Comparison of ENCODE assay signal across 7 mouse cellular contexts in the genomic region with DNA sequence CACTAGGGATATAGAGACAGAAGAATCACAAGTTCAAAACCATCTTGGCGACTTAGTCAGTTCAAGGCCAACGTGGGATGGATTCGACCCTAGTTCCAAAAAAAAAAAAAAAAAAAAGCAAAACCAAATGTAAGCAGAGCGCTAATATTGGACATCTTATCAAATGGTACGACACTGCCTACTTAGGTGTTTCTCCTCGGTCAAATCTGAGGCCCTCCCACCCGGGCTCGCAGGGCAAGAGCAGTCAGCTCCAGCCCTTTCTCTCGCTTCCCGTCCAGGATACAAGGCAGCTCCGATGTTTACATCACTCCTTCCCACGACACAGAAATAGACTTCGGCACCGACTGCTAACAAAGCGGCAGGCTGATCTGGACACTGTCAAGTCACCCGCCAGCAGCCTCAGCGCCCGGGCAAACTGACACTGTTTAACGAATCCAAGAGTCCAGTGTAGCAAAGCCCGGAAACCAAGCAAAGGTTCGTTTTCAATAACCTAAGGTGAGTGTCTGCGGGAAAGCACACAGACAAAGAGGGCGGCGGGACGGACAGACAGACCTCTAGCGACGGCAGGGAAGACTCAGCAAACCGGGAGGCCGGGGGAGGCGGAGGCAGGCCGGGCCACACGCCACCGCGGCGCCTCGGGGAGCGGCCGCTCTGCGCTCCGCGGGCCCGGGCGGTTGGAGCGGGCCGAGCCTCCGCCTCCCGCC. TPM values are rescaled to one million over a fixed set of nuclear protein-coding genes. Genes with fewer than 3 reads are reported as not detected.
DNase-seq lines count a peak whose midpoint lies in the region; ATAC-seq and TF ChIP-seq lines count a peak whose summit lies in the region.

No protein-coding gene starts in this region.

- dilution Hi-C loops in CH12.LX (cut with MboI; ENCODE audit: extremely low pct_ligation_motif_present, extremely low pct_unique_long_range_greater_than_20kb, low sequenced_read_pairs), result no loop called here

- peak overlapping the region; percentile 82 for H3K9ac ChIP-seq in CH12.LX (ENCODE audit: insufficient read depth, low read depth)
- H3K9ac ChIP-seq in hindbrain, embryonic 11.5 days (ENCODE audit: low read depth, low read length), result peak overlapping the region; percentile 77
- H3K9ac ChIP-seq in limb, embryonic 15.5 days, result peak overlapping the region; percentile 58
- H3K9ac ChIP-seq in midbrain, embryonic 13.5 days (replicated peaks), result peak overlapping the region; percentile 88

- peaks cover 7% of the 10 kb centered on the region for H3K9me3 ChIP-seq in CH12.LX (replicated peaks; ENCODE audit: low read length)
- H3K9me3 ChIP-seq in hindbrain, embryonic 11.5 days (ENCODE audit: control insufficient read depth, low read length), result peaks cover 4% of the 10 kb centered on the region; the same call in 1 of the 2 replicates
- no peaks in the 10 kb centered on the region for H3K9me3 ChIP-seq in limb, embryonic 15.5 days
- peaks cover 6% of the 10 kb centered on the region; the same call in 1 of the 2 replicates for H3K9me3 ChIP-seq in midbrain, embryonic 13.5 days

- WGBS in hindbrain, embryonic 11.5 days, result 4% methylated on average over 45 of the region's 47 CpGs
- 2% methylated on average over 36 of the region's 47 CpGs for WGBS in limb, embryonic 15.5 days
- 2% methylated on average over 43 of the region's 47 CpGs for WGBS in midbrain, embryonic 13.5 days

- peak overlapping the region; percentile 82 for H3K4me2 ChIP-seq in CH12.LX (ENCODE audit: insufficient read depth, low read depth, poor library complexity, severe bottlenecking)
- H3K4me2 ChIP-seq in hindbrain, embryonic 11.5 days (replicated peaks; ENCODE audit: low read depth, low read length), result peak overlapping the region; percentile 50
- H3K4me2 ChIP-seq in limb, embryonic 15.5 days, result peak overlapping the region; percentile 73
- H3K4me2 ChIP-seq in midbrain, embryonic 13.5 days (replicated peaks), result peak overlapping the region; percentile 69

- peak overlapping the region; percentile 62 to 98 (median 83) for H3K4me3 ChIP-seq in CH12.LX (replicated peaks in 1 of 3; ENCODE audit: low read depth in 2 of 3, low read length in 2 of 3, poor library complexity in 1 of 3)
- H3K4me3 ChIP-seq in hindbrain, embryonic 11.5 days (ENCODE audit: low read depth, low read length), result peak overlapping the region; percentile 82
- peak overlapping the region; percentile 68 for H3K4me3 ChIP-seq in limb, embryonic 15.5 days
- peak overlapping the region; percentile 89 for H3K4me3 ChIP-seq in midbrain, embryonic 13.5 days (replicated peaks)

- TF ChIP-seq POLR2A in CH12.LX (IDR thresholded peaks at IDR 0.05; ENCODE audit: low read depth, low read length), result no peak

- no peak for TF ChIP-seq CTCF in CH12.LX (conservative IDR thresholded peaks at IDR 0.05 in 1 of 2, IDR thresholded peaks at IDR 0.05 in 1 of 2; ENCODE audit: low read depth in 2 of 2, low read length in 2 of 2)

- TF ChIP-seq EP300 in CH12.LX (IDR thresholded peaks at IDR 0.05; ENCODE audit: low read length), result no peak

- TF ChIP-seq RAD21 in CH12.LX (IDR thresholded peaks at IDR 0.05; ENCODE audit: low read depth, low read length), result no peak

- H3K36me3 ChIP-seq in CH12.LX (replicated peaks in 1 of 2; ENCODE audit: control insufficient read depth in 1 of 2, insufficient read depth in 1 of 2, low read length in 1 of 2), result peaks cover 23 to 31% of the 10 kb centered on the region in 2 experiments
- H3K36me3 ChIP-seq in hindbrain, embryonic 11.5 days (ENCODE audit: control insufficient read depth, insufficient read depth, low read length), result 0 out of 2 replicates have a peak, but pooled peaks cover 7% of the 10 kb centered on the region
- peaks cover 25% of the 10 kb centered on the region for H3K36me3 ChIP-seq in limb, embryonic 15.5 days
- H3K36me3 ChIP-seq in midbrain, embryonic 13.5 days, result peaks cover 33% of the 10 kb centered on the region

- H3K79me2 ChIP-seq in CH12.LX (replicated peaks; ENCODE audit: control insufficient read depth, extremely low read depth, insufficient read depth, poor library complexity, severe bottlenecking), result peaks cover 19% of the 10 kb centered on the region

- H3K27me3 ChIP-seq in CH12.LX (replicated peaks), result no peaks in the 10 kb centered on the region
- H3K27me3 ChIP-seq in hindbrain, embryonic 11.5 days (ENCODE audit: control insufficient read depth, insufficient read depth, low read length), result no peaks in the 10 kb centered on the region
- H3K27me3 ChIP-seq in limb, embryonic 15.5 days, result no peaks in the 10 kb centered on the region
- H3K27me3 ChIP-seq in midbrain, embryonic 13.5 days, result peaks cover 5% of the 10 kb centered on the region; the same call in 1 of the 2 replicates

- H3K4me1 ChIP-seq in CH12.LX (ENCODE audit: control insufficient read depth in 1 of 2, insufficient read depth in 2 of 2), result peaks cover 11 to 38% of the 10 kb centered on the region in 2 experiments
- no peaks in the 10 kb centered on the region for H3K4me1 ChIP-seq in hindbrain, embryonic 11.5 days (replicated peaks; ENCODE audit: control insufficient read depth, insufficient read depth, low read length)
- H3K4me1 ChIP-seq in limb, embryonic 15.5 days, result peaks cover 29% of the 10 kb centered on the region
- H3K4me1 ChIP-seq in midbrain, embryonic 13.5 days (replicated peaks), result peaks cover 35% of the 10 kb centered on the region

- in situ Hi-C loops in CH12.LX (cut with MboI; ENCODE audit: low pct_ligation_motif_present, low pct_unique_long_range_greater_than_20kb, low sequenced_read_pairs), result loop anchor here (5.0 kb wide), 1 partner anchor 88 kb away; no protein-coding TSS in a partner anchor

- peak; percentile 77 for ATAC-seq in erythroid progenitor cell, adult 5-6 weeks (replicated peaks; ENCODE audit: low FRiP score, poor library complexity, severe bottlenecking)
- peak; percentile 75 for ATAC-seq in hindbrain, embryonic 11.5 days (ENCODE audit: low FRiP score)
- ATAC-seq in limb, embryonic 15.5 days (ENCODE audit: insufficient number of reproducible peaks, low FRiP score, low TSS enrichment, low read depth), result peak; percentile 16
- ATAC-seq in midbrain, embryonic 13.5 days, result peak; percentile 80

- H3K27ac ChIP-seq in CH12.LX (ENCODE audit: insufficient read depth, low read depth), result peak overlapping the region; percentile 85
- H3K27ac ChIP-seq in hindbrain, embryonic 11.5 days (ENCODE audit: low read depth, low read length), result peak overlapping the region; percentile 79
- peak overlapping the region; percentile 82 for H3K27ac ChIP-seq in limb, embryonic 15.5 days
- peak overlapping the region; percentile 89 for H3K27ac ChIP-seq in midbrain, embryonic 13.5 days

- peak; percentile 35 for DNase-seq in CH12.LX (ENCODE audit: extremely low read depth)
- peak; percentile 69 for DNase-seq in Muller cell, postnatal 12 days (ENCODE audit: inconsistent ontology term)
- peak; percentile 75 for DNase-seq in hindbrain, embryonic 11.5 days (ENCODE audit: low spot score)
- peak; percentile 64 for DNase-seq in testis, postnatal 14 days (ENCODE audit: low spot score)

TF ChIP-seq in CH12.LX, 34 proteins besides CTCF, POLR2A, EP300 and RAD21:
- TF ChIP-seq JUN (IDR thresholded peaks at IDR 0.05; ENCODE audit: insufficient read depth, low read depth, low read length) (no peak), TBP (conservative IDR thresholded peaks at IDR 0.05; ENCODE audit: low read depth, low read length) (no peak), BHLHE40 (IDR thresholded peaks at IDR 0.05; ENCODE audit: low read depth, low read length) (no peak), ETS1 (conservative IDR thresholded peaks at IDR 0.05; ENCODE audit: low read depth, low read length) (no peak), ZMIZ1 (IDR thresholded peaks at IDR 0.05; ENCODE audit: low read depth, low read length) (no peak), USF1 (IDR thresholded peaks at IDR 0.05; ENCODE audit: low read depth, low read length) (no peak), UBTF (IDR thresholded peaks at IDR 0.05; ENCODE audit: low read depth, low read length) (peak; percentile 86), RCOR1 (conservative IDR thresholded peaks at IDR 0.05; ENCODE audit: low read depth, low read length) (no peak), E2F4 (IDR thresholded peaks at IDR 0.05; ENCODE audit: insufficient replicate concordance, low read depth, low read length) (no peak), ELF1 (IDR thresholded peaks at IDR 0.05; ENCODE audit: low read depth, low read length) (no peak), TCF12 (IDR thresholded peaks at IDR 0.05; ENCODE audit: low read depth, low read length) (no peak), MAFK (IDR thresholded peaks at IDR 0.05; ENCODE audit: insufficient replicate concordance, low read length) (no peak), CHD2 (IDR thresholded peaks at IDR 0.05; ENCODE audit: low read length) (no peak), NELFE (IDR thresholded peaks at IDR 0.05; ENCODE audit: low read depth, low read length) (peak; percentile 3; the same call in 1 of the 2 replicates)

RNA-seq across cellular contexts. Expression of gene Trafd1, which starts 0.5 kb away (rescaled TPM):
- total RNA-seq in CH12.LX (2012; rRNA removed) (41.8 and 42.3 TPM in 2 replicates), CH12.LX (2014; rRNA removed) (31.7 and 34.0 TPM in 2 replicates)
- polyA plus RNA-seq in CH12.LX (2012; ENCODE audit: insufficient read length, low read depth), result 52.8 and 52.9 TPM in 2 replicates
- total RNA-seq in erythroid progenitor cell, adult 5-6 weeks (2015; ENCODE audit: low replicate concordance), result 23.1 and 29.3 TPM in 2 replicates
- total RNA-seq in erythroid progenitor cell, adult 5-6 weeks (2017; ENCODE audit: low replicate concordance), result 11.1 and 21.4 TPM in 2 replicates
- 76.7 and 84.7 TPM in 2 replicates for polyA plus RNA-seq in hindbrain, embryonic 11.5 days (2014; fragmentation: Nextera tagmentation; extraction: Ambion mirVana)
- polyA plus RNA-seq in limb, embryonic 15.5 days (2015; fragmentation: Nextera tagmentation; extraction: Ambion mirVana), result 74.4 and 75.9 TPM in 2 replicates
- polyA plus RNA-seq in midbrain, embryonic 13.5 days (2015; fragmentation: Nextera tagmentation; extraction: Ambion mirVana), result 149 and 150 TPM in 2 replicates

RNA-seq across cellular contexts. Expression of gene Naa25, which starts 12.8 kb away (rescaled TPM):
- total RNA-seq in CH12.LX (2012; rRNA removed), result 41.3 and 44.1 TPM in 2 replicates
- 53.1 and 59.7 TPM in 2 replicates for total RNA-seq in CH12.LX (2014; rRNA removed)
- 60.3 and 66.0 TPM in 2 replicates for polyA plus RNA-seq in CH12.LX (2012; ENCODE audit: insufficient read length, low read depth)
- 5.9 and 6.5 TPM in 2 replicates for total RNA-seq in erythroid progenitor cell, adult 5-6 weeks (2015; ENCODE audit: low replicate concordance)
- total RNA-seq in erythroid progenitor cell, adult 5-6 weeks (2017; ENCODE audit: low replicate concordance), result 3.9 and 9.2 TPM in 2 replicates
- 48.9 and 53.3 TPM in 2 replicates for polyA plus RNA-seq in hindbrain, embryonic 11.5 days (2014; fragmentation: Nextera tagmentation; extraction: Ambion mirVana)
- polyA plus RNA-seq in limb, embryonic 15.5 days (2015; fragmentation: Nextera tagmentation; extraction: Ambion mirVana), result 42.1 and 47.1 TPM in 2 replicates
- 48.0 and 50.7 TPM in 2 replicates for polyA plus RNA-seq in midbrain, embryonic 13.5 days (2015; fragmentation: Nextera tagmentation; extraction: Ambion mirVana)

Comparison
In these comparisons a context has a peak if more than half of its experiments do, and no peak if none do; other contexts are left out.
1. Peak in every context shown above with its lines: DNase-seq, ATAC-seq, H3K4me3 ChIP-seq and H3K27ac ChIP-seq.
2. ATAC-seq: peak in every context shown above with its lines; median percentile 80 in midbrain, embryonic 13.5 days; 77 in erythroid progenitor cell, adult 5-6 weeks; 75 in hindbrain, embryonic 11.5 days; 16 in limb, embryonic 15.5 days.